Mouse (Mus musculus) heart, postnatal 25 days (tissue): ENCODE data around the gene Zfp536. TPM values are rescaled to one million over a fixed set of nuclear protein-coding genes. Genes with fewer than 3 reads are reported as not detected.

Source experiments
- DNase-seq: peaks from one replicate; pipeline ENCODE4 v3.0.0; 2022; ENCODE audit warnings: low spot score
- intact Hi-C: fragments of 180-260 bp; cut with DNase I; formaldehyde crosslinking; loops from one replicate; pipeline ENCODE4 v1.15.1; 2025
- total RNA-seq, 2 experiments: library from RNA; stranded (reverse); gene quantifications; 2 replicates each; pipeline ENCODE4 v1.2.3; 2021

Zfp536 gene
- total RNA-seq, 2 experiments from 2014 or later, result 7.4 to 10.1 TPM

DNA sequence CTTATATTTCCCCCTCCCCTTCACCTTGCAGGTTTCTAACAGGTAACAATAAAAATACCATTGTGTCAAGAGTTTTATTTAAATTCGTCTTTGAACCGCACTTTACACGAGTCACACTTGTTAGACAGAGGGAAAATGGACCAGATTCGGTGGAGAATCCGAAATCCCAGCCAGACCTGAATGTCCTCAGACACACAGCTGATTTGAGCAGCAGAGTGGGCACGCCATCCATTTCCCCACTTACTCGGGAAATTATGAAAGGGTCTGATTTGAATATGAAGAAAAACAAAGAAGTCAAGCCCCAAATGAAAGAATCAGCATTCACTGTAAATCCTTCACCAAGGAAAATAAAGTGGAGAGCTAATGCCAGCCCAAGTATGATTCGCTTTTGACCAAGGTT is 208.1 kb downstream of the Zfp536 start:
- intact Hi-C loops, result no loop called here
- no peak for DNase-seq

DNA sequence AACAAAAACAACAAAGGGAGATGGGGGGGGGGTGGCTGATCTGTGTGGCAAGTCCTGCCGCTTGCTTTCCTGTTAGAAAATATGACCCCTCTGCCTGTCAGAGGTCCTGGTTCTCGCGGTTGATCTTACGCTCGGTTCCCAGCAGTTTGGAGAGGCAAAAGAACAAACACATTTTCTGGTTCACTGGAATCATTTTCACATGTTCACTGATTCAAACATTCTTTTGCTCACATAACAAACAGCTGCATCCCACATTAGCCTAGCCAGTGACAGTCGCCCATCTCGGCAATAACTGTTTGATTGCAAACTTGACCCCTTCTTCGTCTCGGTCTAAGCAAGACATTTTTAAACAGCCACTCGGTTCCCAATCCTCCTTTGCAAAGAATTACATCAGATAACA is 208.8 kb downstream of the Zfp536 start:
- DNase-seq, result no peak
- intact Hi-C loops, result no loop called here

DNA sequence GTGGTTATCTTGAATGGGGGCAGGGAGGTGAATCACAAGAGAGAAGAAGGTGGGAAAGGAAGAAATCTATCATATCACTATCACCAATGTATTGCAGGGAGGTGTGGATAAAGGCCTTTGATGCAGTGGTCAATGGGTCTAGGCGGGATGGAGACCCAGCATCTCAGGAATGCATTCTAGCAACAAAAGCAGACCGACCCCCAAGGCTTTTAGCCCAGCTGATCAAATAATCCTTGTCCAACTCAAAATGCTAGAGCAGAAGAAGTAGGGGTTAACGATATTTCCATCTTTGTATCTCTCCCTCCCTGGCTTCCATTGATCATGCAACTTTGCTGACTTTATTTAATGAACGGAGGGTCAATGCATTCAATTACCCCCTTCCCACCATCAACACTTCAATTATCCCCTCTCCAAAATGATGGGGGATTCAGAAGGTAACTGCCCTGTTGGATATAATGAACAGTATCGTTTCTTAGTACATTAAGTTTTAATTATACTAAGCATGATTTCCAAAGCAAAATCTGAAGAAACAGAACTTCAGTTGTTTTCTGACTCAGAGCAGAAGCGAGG is 209.5 kb downstream of the Zfp536 start:
- DNase-seq, result no peak
- intact Hi-C loops, result no loop called here

DNA sequence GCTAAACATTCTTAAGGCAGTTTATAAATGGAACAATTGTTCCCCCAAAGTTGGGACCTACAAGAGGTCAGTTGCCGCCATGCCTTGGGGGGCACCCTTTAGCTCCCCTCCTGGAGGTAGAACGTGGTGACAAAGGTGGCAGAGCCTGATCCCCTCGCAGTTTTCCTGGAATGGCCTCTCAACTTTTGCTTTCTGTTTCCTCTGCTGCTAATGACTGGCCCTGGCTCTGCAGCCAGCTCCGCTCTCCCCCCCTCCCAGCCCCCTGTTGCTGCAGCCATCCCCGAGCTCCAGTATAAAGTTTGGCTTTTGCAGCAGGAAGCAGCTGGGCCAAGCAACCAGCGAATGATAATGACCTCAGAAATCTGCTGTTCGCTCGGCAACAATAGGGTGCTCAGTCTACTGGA is 210.3 kb downstream of the Zfp536 start:
- DNase-seq, result peak; percentile 42
- intact Hi-C loops, result no loop called here

DNA sequence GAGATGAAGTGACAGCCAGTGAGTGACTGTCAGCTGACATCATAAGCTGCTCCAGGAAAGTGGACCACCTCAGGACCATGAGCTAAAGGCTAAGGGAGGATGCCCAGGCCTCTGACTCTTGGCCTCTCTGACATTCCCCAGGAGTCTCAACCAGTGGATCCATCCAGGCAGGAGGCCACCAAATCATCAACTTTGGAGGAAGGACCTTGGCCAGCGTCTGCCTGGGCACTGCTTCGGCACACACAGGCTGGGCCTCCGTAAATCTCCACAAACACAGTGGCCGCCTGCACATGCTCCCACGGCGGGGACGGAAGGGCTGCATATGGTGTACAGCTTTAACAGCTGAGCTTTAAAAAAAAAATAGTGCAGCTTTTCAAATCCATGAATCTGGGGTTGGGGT is 210.9 kb downstream of the Zfp536 start:
- intact Hi-C loops, result no loop called here
- no peak for DNase-seq

DNA sequence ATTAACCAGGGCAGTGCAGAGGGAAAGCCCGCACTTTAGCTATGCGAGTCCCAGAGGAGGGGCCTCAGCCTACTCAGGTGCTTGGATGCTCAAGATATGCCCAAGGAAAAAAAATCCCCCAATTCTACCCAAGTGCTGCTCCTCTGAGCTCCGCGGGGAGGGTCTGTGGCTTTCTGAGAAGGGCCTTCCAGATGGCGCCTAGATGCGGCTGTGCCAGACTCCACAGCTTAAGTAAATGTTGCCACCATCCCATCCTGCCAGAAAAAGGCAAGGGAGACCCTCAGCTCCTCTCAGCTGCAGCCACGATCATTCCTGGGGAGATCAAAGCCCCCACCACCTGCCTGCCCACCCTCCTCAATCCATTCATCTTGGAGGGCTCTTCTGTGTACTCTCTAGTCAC is 212.9 kb downstream of the Zfp536 start:
- intact Hi-C loops, result no loop called here
- no peak for DNase-seq

DNA sequence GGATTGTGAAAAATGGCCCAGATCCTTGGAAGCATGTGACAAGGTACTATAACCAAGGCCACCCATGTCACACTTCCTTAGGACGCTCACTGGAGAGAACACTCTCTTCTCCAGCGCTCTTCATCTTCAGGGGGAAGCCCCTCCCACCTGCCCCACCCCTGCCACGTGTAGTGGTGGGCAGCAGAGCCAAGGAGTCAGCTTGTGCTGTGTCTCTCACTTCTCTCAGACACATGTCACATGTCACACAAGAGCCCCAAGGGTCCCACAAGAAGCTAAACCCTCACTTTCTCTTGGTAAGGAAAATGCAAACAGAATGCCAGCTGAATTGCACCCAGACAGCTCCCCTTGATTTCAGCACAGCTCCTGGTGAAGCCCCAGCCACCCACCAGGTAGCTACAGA is 213.6 kb downstream of the Zfp536 start:
- intact Hi-C loops, result no loop called here
- DNase-seq, result no peak

DNA sequence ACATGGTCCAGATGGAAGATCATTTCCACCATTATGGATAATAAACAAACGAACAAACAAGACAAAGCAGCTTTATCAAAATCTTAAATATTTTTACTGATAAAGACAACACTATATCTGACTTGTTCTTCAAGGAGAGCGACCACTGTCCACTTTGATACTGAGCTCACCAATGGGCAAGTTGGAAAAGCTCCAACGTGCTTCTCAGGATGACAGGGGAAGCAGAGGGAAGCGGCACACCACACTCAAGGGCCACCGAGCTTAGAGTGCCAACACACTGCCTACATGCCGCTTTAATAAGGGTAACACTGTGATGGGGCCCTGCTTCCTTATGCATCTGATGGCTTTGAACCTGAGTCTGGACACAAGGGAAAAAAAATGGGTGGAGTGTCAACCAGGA is 214.1 kb downstream of the Zfp536 start:
- intact Hi-C loops, result no loop called here
- no peak for DNase-seq

DNA sequence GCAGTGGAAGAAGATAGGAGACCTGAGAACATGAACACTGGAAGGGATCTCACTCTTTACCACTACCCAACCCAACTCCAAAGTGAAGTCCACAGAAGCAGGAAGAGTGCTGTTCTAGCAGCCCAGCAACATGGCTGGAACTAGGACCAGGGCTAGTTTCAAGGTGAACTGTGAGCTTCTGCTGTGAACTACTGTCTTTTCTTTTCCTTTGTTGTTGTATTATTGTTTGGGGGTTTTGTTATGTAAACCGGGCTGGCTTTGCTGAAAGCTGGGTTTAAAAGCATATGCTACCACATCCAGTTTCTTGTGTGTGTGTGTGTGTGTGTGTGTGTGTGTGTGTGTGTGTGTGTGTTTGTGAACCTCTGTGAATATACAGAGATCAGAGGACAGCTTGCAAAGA is 216.6 kb downstream of the Zfp536 start:
- intact Hi-C loops, result no loop called here
- no peak for DNase-seq

DNA sequence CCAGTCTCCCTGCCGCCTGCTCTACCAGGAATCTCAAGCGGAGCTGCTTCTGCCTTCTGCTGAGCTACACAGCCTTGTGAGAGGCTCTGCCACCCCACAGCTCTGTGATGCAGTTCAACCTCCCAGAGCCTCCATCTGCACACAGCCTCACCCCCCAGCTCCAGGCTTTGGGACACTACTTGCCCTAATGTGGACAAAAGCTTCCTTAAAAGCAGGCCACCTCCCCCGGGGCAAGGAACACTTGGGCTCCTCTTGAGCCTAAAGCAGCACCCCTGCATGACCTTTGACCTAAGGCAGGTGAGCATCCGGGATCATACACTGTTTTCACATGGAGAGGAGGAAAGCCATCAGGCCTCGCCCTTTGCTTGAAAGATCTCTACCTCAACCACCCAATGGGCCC is 219.0 kb downstream of the Zfp536 start:
- intact Hi-C loops, result no loop called here
- no peak for DNase-seq

DNA sequence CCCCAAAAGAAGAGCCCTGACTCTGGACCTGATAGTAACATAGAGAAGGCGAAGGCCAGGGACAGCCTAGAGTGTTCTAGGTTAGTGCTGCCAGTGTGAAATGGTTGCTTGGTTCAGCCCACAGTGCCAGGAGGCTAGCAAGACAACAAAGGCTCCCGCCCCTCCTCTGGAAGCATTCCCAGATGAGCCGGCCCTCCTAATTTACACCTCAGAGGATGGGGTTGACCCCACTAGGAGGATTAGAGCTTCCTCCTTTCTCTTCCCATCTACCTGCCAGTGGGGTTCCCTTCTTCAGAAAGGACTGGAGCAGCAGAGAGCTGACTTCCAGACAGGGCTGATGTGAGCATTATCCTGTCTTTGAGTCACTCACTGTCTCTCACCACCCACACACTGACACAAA is 219.8 kb downstream of the Zfp536 start:
- intact Hi-C loops, result no loop called here
- no peak for DNase-seq

DNA sequence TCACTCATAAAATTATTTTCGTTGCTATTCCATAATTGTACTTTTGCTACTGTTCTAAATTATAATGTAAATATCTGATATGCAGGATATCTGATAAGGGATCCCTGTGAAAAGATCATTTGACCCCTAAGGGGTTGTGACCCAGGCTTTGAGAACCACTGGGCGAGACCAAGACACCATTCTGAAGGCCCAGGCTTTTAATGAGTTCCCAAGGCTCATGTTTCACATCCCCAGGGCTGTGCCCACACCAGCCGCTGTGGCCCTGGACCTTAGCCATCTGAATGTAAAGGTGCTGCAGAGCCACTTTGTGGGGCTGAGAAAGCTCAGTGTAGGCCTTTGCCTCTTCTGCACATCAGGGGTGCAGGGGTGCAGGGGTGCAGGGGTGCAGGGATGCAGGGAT is 221.1 kb downstream of the Zfp536 start:
- intact Hi-C loops, result no loop called here

DNA sequence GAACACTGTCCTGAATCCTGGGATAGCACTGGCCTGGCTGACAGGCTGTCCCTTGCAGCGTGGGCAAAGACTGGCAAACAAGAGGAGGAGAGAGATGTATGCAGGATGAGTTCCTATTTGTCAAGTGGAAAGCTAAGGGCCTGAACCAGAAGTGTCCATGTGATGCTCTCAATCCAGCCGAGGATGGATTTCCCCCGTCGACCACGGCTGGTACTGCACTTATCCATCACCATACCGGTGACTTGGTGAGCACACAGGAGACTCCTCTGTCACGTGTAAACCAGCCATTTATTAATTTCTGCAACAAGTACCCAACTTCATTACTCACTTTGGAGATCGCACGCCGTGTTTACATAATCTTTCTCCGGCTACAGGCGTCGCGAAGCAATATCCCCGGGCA is 224.6 kb downstream of the Zfp536 start:
- intact Hi-C loops, result no loop called here
- no peak for DNase-seq

More for the DNA sequence above, 221.1 kb downstream of the Zfp536 start:
- DNase-seq, result no peak

DNA sequence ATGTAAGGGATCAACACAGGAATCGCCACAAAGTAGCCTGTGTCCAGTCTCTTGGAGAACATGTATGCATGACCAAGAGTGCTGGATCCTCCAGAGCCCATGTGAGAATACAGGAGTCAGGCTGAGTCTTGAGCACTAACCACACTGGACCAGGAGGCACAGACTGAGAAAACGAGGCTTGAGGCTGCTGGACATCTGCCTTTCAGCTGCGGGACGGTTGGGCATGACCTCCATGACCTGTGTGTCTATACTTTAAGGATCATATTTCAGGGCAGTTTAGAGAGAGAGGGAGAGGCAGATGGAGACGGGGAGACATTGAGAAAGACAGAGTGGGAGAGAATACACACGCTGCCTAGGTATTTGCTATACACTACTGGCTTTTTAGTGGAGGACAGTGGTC is 229.4 kb downstream of the Zfp536 start:
- intact Hi-C loops, result no loop called here
- no peak for DNase-seq

DNA sequence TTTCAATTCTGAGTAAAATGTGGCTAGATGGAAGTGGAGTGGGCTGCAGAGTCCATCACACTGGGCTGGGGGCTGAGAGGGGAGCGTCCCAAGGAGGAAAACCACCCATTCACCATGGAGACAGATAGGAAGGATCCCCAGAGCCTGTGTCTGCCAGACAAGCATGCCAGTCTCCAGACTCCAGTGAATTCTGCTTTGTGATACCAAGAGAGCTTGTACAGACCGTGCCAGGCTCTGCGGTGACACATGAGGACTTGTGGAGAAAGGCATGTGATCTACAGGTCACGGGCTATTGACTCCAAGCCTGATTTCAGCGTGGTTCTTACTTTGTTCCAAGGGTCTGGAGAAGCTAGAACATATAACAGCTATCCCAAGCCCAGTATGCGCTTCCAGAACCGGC is 230.5 kb downstream of the Zfp536 start:
- DNase-seq, result no peak
- intact Hi-C loops, result no loop called here

DNA sequence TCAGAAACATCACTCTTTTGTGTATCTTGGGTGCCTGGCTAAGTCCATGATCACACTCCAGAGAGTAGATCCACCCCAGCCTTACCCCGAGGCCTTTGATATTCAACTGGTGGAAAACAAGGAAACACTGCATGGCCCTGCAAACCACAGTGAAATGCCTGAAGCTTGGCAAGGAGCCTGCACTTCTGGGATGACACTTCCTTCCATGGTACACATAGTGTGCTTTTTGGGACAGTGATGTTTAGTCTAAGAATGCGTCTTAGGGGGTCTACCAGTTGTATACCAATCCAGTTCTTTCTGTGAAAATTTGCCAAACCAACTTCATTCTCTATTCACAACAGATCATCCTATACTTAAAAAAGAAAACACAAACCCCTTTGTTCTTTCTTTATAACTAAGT is 242.3 kb downstream of the Zfp536 start:
- no peak for DNase-seq
- intact Hi-C loops, result no loop called here

DNA sequence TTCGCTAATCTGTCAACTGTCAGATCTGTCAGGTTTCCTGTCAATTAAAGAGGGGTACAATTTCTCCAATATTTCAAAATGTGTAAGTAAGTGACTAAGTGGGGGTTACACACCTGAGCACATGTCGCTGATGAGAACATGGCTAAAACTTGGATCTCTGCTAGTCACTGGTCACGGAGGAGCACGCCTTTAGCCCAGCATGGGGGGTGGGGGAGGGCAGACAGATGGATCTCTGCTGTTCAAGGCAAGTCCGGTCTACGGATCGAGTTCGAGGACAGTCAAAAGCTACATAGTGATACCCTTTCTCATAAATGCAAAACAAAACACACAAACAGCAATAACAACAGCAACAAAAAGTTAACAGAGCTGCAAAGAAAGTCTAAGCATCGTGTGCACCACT is 245.1 kb downstream of the Zfp536 start:
- no peak for DNase-seq
- intact Hi-C loops, result no loop called here

DNA sequence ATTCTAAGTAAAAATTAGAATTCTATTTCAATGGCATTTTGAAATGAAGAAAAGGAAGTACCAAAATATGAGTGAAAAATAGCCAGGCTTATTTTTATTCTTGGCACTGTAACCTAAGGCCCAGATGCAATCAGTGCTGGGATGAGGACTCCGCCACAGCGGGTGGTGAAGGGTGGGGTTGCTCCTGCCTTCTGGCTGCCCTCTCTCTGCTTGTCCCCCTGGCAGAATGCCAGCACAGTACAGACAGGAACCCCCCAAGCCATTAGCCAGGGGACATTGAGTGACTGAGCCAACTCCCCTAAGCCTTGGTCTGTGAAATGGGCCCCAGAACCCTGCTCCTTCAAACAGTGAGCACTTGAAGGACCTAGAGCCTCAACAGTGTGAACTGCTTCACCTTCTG is 245.6 kb downstream of the Zfp536 start:
- intact Hi-C loops, result no loop called here
- no peak for DNase-seq

DNA sequence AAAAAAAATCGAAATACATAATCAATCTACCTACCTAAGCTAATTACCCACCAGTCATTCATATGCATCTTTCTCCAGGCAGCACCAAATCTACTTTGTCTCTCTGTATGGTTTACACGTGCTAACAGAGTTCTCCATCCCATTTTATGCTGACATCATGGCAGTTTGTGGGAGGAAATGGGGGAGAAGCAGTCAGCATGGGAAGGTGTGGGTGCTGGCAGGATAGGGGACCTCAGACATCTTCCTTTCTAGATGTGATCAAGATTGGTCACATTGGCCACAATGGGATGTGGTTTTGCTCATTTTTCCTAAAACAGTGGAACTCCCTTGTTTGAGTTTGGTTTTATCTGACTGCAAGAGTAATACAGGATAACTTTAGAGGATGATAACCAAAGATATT is 252.0 kb downstream of the Zfp536 start:
- intact Hi-C loops, result no loop called here

DNA sequence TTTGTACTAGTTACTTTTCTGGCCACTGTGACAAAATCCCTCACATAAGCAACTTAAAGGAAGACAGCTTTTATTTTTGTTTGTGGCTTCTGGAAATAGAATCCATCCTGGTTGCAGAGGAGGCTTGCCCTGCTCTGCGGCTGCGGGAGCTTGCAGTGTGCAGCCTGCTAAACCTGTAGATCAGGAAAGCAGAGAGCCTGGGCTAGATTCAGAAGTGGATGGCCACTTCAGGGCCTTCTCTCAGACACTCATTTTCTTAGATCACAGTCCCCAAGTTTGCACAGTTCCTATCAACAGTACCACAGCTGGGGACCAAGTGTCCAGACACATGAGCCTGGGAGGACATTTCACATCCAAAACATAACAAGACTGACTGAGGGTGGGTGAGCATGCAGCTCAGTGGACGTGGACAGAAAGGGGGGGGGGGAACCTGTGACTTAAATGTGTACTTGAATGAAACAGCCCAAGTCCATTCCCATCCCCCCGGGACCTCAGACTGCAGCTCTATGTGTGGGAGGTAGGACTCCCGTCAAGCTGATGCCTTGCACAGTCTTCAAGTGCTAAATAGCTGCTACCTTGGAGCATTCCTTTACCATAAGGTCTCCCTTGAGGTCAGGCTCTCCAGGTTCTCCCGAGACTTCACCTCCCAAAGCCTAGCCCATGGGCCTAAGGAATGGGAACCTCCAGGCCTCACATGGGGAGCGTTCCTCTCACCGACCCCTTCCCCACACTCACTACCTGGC is 262.3 kb downstream of the Zfp536 start:
- intact Hi-C loops, result no loop called here
- DNase-seq, result no peak

More for the DNA sequence above, 252.0 kb downstream of the Zfp536 start:
- DNase-seq, result no peak

DNA sequence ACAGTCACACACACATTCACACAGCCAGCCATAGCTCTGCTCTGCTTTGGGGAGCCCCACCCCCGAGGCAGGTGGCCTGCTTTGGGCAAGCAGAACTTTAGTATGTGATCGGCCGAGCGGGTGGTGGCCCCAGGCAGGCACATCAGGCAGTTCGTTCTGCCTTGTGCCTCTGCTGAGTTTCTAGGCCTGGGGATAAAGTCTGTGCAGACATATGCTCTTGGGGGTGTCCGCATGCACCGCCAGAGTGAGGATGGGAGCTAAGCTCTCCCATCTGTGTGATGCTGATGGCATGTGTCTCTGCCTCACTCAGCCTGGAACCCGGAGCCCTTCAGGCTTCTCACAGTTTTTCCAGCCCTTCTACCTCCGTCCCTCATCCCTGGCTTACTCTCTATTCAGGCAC is 263.7 kb downstream of the Zfp536 start:
- intact Hi-C loops, result no loop called here
- no peak for DNase-seq

DNA sequence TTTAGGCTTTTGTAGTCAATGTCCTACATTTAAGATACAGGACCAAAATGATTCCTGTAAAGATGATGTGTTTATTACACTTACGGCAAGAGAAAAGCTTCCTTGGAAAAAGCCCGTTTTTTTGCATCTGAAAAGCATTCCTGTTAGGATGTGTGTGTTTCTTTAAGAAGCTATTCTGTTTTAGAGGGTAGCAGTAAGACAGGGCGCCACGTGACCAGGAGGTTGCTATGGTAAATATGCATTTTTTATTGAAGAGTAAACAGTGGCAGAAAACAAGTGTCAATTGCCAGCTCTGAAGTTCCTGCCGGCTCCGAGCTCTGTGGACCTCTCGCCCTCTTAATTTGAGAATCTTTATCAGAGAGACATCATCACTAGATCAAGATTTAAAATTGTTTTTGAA is 267.9 kb downstream of the Zfp536 start:
- no peak for DNase-seq
- intact Hi-C loops, result no loop called here
